Mouse (Mus musculus) kidney, embryonic 15.5 days (tissue): ENCODE data around the gene Ncoa3. TPM values are rescaled to one million over a fixed set of nuclear protein-coding genes. Genes with fewer than 3 reads are reported as not detected.
"Not testable (repeated sequence)": the region's sequence is repeated elsewhere in the genome, so short reads cannot be mapped to it uniquely, and the experiment has no call there.

Experiments used
- ATAC-seq: fragments of 200-750 bp; cut with Nextera tagmentation; replicated peaks from 2 replicates; pipeline ENCODE4 v1.8.0; 2017; ENCODE audit warnings: moderate TSS enrichment; ENCODE audit not compliant: low FRiP score
- H3K27ac ChIP-seq: fragments of 300-500 bp; sonication (generic); 2 replicates; pipeline ENCODE4 v1.5.1; 2015; ENCODE audit warnings: mild to moderate bottlenecking, inconsistent platforms
- H3K27me3 ChIP-seq: fragments of 300-500 bp; sonication (generic); 2 replicates; pipeline ENCODE4 v1.6.1; 2015; ENCODE audit warnings: inconsistent platforms
- H3K36me3 ChIP-seq: fragments of 300-500 bp; sonication (generic); 2 replicates; pipeline ENCODE4 v1.6.1; 2015; ENCODE audit warnings: inconsistent platforms
- H3K4me1 ChIP-seq: fragments of 300-500 bp; sonication (generic); 2 replicates; pipeline ENCODE4 v1.6.1; 2015; ENCODE audit warnings: inconsistent platforms
- H3K4me2 ChIP-seq: fragments of 300-500 bp; sonication (generic); 2 replicates; pipeline ENCODE4 v1.6.1; 2015; ENCODE audit warnings: moderate library complexity, mild to moderate bottlenecking, inconsistent platforms
- H3K4me3 ChIP-seq: fragments of 300-500 bp; sonication (generic); replicated peaks from 2 replicates; pipeline ENCODE4 v1.5.1; 2015; ENCODE audit warnings: mild to moderate bottlenecking, inconsistent platforms
- H3K9ac ChIP-seq: fragments of 300-500 bp; sonication (generic); 2 replicates; pipeline ENCODE4 v1.6.1; 2015; ENCODE audit warnings: mild to moderate bottlenecking, inconsistent platforms
- H3K9me3 ChIP-seq: fragments of 300-500 bp; sonication (generic); replicated peaks from 2 replicates; pipeline ENCODE4 v1.6.1; 2016; ENCODE audit warnings: inconsistent platforms
- whole genome bisulfite sequencing: fragments of 180-500 bp; shearing (Covaris S2); methylation state at CpG from one replicate; pipeline ENCODE4 v1.1.7; 2015; ENCODE audit warnings: mixed read lengths; 5-methylcytosine and 5-hydroxymethylcytosine counted together
- polyA plus RNA-seq: library from polyadenylated mRNA; unstranded; fragments of >200 nt; fragmentation: Nextera tagmentation; extraction: Ambion mirVana; gene quantifications from 2 replicates; pipeline ENCODE4 v1.2.1, GENCODE M21; 2015

Ncoa3 gene
- polyA plus RNA-seq: 17.4 and 19.2 TPM in 2 replicates

- peak within 1 kb of the TSS; percentile 96 for H3K4me3 ChIP-seq
- H3K27ac ChIP-seq: peak within 1 kb of the TSS; percentile 86
- peaks cover 51% of the 10 kb centered on the region for H3K4me1 ChIP-seq
- H3K36me3 ChIP-seq: no peaks in the 10 kb centered on the region
- peak; percentile 97 for ATAC-seq
- H3K9ac ChIP-seq: peak within 1 kb of the TSS; percentile 97
- peak within 1 kb of the TSS; percentile 84 for H3K4me2 ChIP-seq
- H3K27me3 ChIP-seq: no peaks in the 10 kb centered on the region
- H3K9me3 ChIP-seq: no peaks in the 10 kb centered on the region
- 2% methylated on average over 103 of the region's 103 CpGs for WGBS
Observed at GRCm38 (mm10) chr2:165992270-165993172, at the start of gene Ncoa3. Gene Ncoa3 (plus strand): TSS chr2:165992636.

GRCm38 (mm10) chr2:165943113-165943512, 49.3 kb upstream of the Ncoa3 start:
- H3K4me3 ChIP-seq: no peak overlapping the region
- ATAC-seq: no peak
- 91% methylated on average over 2 of the region's 2 CpGs for WGBS
- no peak overlapping the region for H3K4me2 ChIP-seq
- H3K9ac ChIP-seq: no peak overlapping the region
- H3K27ac ChIP-seq: no peak overlapping the region
- H3K36me3 ChIP-seq: no peaks in the 10 kb centered on the region
- 0 out of 2 replicates have a peak, but pooled peaks cover 4% of the 10 kb centered on the region for H3K4me1 ChIP-seq
- no peaks in the 10 kb centered on the region for H3K9me3 ChIP-seq
- no peaks in the 10 kb centered on the region for H3K27me3 ChIP-seq

- Histone ChIP-seq H3K27me3 (no peaks in the 10 kb centered on the region), H3K27ac (no peak overlapping the region), H3K4me2 (no peak overlapping the region), H3K4me3 (no peak overlapping the region), H3K4me1 (0 out of 2 replicates have a peak, but pooled peaks cover 9% of the 10 kb centered on the region), H3K36me3 (no peaks in the 10 kb centered on the region), H3K9me3 (no peaks in the 10 kb centered on the region), H3K9ac (no peak overlapping the region)
- ATAC-seq: no peak
- 81% methylated on average over 11 of the region's 11 CpGs for WGBS
Observed at GRCm38 (mm10) chr2:165944576-165945351, 47.7 kb upstream of the Ncoa3 start.

GRCm38 (mm10) chr2:165946046-165946564, 46.3 kb upstream of the Ncoa3 start:
- no peak overlapping the region for H3K27ac ChIP-seq
- 86% methylated on average over 1 of the region's 1 CpGs for WGBS
- no peak overlapping the region for H3K9ac ChIP-seq
- H3K4me1 ChIP-seq: 0 out of 2 replicates have a peak, but pooled peaks cover 9% of the 10 kb centered on the region
- H3K4me3 ChIP-seq: no peak overlapping the region
- H3K36me3 ChIP-seq: no peaks in the 10 kb centered on the region
- no peak for ATAC-seq
- no peak overlapping the region for H3K4me2 ChIP-seq
- no peaks in the 10 kb centered on the region for H3K27me3 ChIP-seq
- no peaks in the 10 kb centered on the region for H3K9me3 ChIP-seq

GRCm38 (mm10) chr2:165948007-165948406, 44.4 kb upstream of the Ncoa3 start:
- Histone ChIP-seq H3K4me1 (0 out of 2 replicates have a peak, but pooled peaks cover 9% of the 10 kb centered on the region), H3K4me2 (no peak overlapping the region), H3K27ac (no peak overlapping the region), H3K4me3 (no peak overlapping the region), H3K9ac (no peak overlapping the region), H3K27me3 (no peaks in the 10 kb centered on the region), H3K9me3 (no peaks in the 10 kb centered on the region), H3K36me3 (no peaks in the 10 kb centered on the region)
- no peak for ATAC-seq
- WGBS: 78% methylated on average over 1 of the region's 1 CpGs

- H3K36me3 ChIP-seq: not testable (repeated sequence)
- 57% methylated on average over 1 of the region's 1 CpGs for WGBS
Observed at GRCm38 (mm10) chr2:165948785-165949184, 43.7 kb upstream of the Ncoa3 start.

GRCm38 (mm10) chr2:165949719-165950118, 42.7 kb upstream of the Ncoa3 start:
- no peaks in the 10 kb centered on the region for H3K36me3 ChIP-seq
- 45% methylated on average over 3 of the region's 3 CpGs for WGBS
- no peak overlapping the region for H3K4me2 ChIP-seq
- H3K9me3 ChIP-seq: no peaks in the 10 kb centered on the region
- no peak for ATAC-seq
- peaks cover 13% of the 10 kb centered on the region for H3K4me1 ChIP-seq
- H3K27ac ChIP-seq: no peak overlapping the region
- H3K4me3 ChIP-seq: no peak overlapping the region
- H3K9ac ChIP-seq: no peak overlapping the region
- no peaks in the 10 kb centered on the region for H3K27me3 ChIP-seq

More at GRCm38 (mm10) chr2:165948785-165949184, 43.7 kb upstream of the Ncoa3 start:
- not testable (repeated sequence) for H3K4me2 ChIP-seq, H3K27me3 ChIP-seq, H3K4me1 ChIP-seq, H3K4me3 ChIP-seq, H3K27ac ChIP-seq, H3K9ac ChIP-seq, ATAC-seq, H3K9me3 ChIP-seq

GRCm38 (mm10) chr2:165951432-165952068, 40.9 kb upstream of the Ncoa3 start:
- H3K4me1 ChIP-seq: peaks cover 25% of the 10 kb centered on the region
- no peak for ATAC-seq
- no peak overlapping the region for H3K9ac ChIP-seq

GRCm38 (mm10) chr2:165954872-165955271, 37.6 kb upstream of the Ncoa3 start:
- WGBS: 33% methylated on average over 20 of the region's 20 CpGs
- peak; percentile 56; the same call in 1 of the 2 replicates for ATAC-seq
- H3K27ac ChIP-seq: peak overlapping the region; percentile 82
- H3K4me1 ChIP-seq: peaks cover 24% of the 10 kb centered on the region
- H3K27me3 ChIP-seq: no peaks in the 10 kb centered on the region
- H3K36me3 ChIP-seq: no peaks in the 10 kb centered on the region
- no peak overlapping the region for H3K4me3 ChIP-seq
- H3K4me2 ChIP-seq: peak overlapping the region; percentile 43
- H3K9ac ChIP-seq: 0 out of 2 replicates have a peak overlapping the region, but pooled peaks have one; percentile 17
- no peaks in the 10 kb centered on the region for H3K9me3 ChIP-seq

More at GRCm38 (mm10) chr2:165951432-165952068, 40.9 kb upstream of the Ncoa3 start:
- no peak overlapping the region for H3K4me3 ChIP-seq
- H3K27ac ChIP-seq: no peak overlapping the region
- no peaks in the 10 kb centered on the region for H3K27me3 ChIP-seq
- H3K9me3 ChIP-seq: no peaks in the 10 kb centered on the region
- 75% methylated on average over 12 of the region's 12 CpGs for WGBS
- no peaks in the 10 kb centered on the region for H3K36me3 ChIP-seq
- no peak overlapping the region for H3K4me2 ChIP-seq

- WGBS: 82% methylated on average over 8 of the region's 8 CpGs
- Histone ChIP-seq H3K4me2 (no peak overlapping the region), H3K27me3 (no peaks in the 10 kb centered on the region)
Observed at GRCm38 (mm10) chr2:165955386-165955785, 37.0 kb upstream of the Ncoa3 start.

GRCm38 (mm10) chr2:165956096-165956740, 36.2 kb upstream of the Ncoa3 start:
- no peak for ATAC-seq
- Histone ChIP-seq H3K9ac (no peak overlapping the region), H3K27ac (no peak overlapping the region), H3K4me2 (no peak overlapping the region), H3K9me3 (no peaks in the 10 kb centered on the region), H3K4me3 (no peak overlapping the region), H3K27me3 (no peaks in the 10 kb centered on the region), H3K4me1 (peaks cover 24% of the 10 kb centered on the region), H3K36me3 (no peaks in the 10 kb centered on the region)
- WGBS: 64% methylated on average over 7 of the region's 7 CpGs

More at GRCm38 (mm10) chr2:165955386-165955785, 37.0 kb upstream of the Ncoa3 start:
- no peak overlapping the region for H3K4me3 ChIP-seq
- no peaks in the 10 kb centered on the region for H3K36me3 ChIP-seq
- no peak for ATAC-seq
- H3K27ac ChIP-seq: peak overlapping the region; percentile 82
- H3K4me1 ChIP-seq: peaks cover 24% of the 10 kb centered on the region
- no peak overlapping the region for H3K9ac ChIP-seq
- no peaks in the 10 kb centered on the region for H3K9me3 ChIP-seq
